14 mouse cellular contexts compared by ENCODE assay signal in the genomic region with DNA sequence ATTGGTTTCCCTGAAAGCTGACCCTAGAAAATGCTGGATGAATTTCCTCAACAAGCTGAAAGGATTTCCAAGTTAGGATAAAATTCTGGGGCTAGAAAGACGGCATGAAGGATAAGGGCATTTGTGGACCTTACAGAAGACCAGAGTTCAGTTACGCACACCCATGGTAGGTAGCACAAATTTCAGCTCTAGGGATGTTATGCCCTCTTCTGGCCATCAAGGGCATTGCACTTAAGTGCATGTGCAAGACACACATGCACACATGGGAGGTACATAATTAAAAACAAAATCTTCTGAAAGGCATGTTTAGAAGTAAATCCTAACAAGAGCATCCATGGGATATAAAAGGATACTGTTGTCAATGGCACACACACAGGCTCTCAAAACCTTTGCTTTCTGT. TPM values are rescaled to one million over a fixed set of nuclear protein-coding genes. Genes with fewer than 3 reads are reported as not detected.
DNase-seq lines count a peak whose midpoint lies in the region; ATAC-seq lines count a peak whose summit lies in the region.
"Had no signal": no experiment of that assay in that cellular context is flagged by ENCODE, and none has a peak within 500 bp of the region (broad histone marks: within the 10 kb centered on the region; RNA-seq: fewer than 3 reads in every experiment).

No protein-coding gene starts in this region.

- H3K4me3 ChIP-seq in midbrain, embryonic 10.5 days = no peak overlapping the region
- H3K4me3 ChIP-seq: embryonic facial prominence, embryonic 12.5 days; hindbrain, embryonic 10.5 days had no signal

- WGBS in midbrain, embryonic 10.5 days = 84% methylated on average over 2 of the region's 2 CpGs

- ATAC-seq in megakaryocyte progenitor cell, adult 5-6 weeks (replicated peaks; ENCODE audit: poor library complexity) = peak; percentile 65

- DNase-seq in embryo, embryonic 10 days (ENCODE audit: low spot score) = peak; percentile 40
- no peak for DNase-seq in embryo, embryonic 10.5 days (ENCODE audit: low spot score)
- DNase-seq in left cerebral cortex, postnatal 4 days = peak; percentile 26
- no peak for DNase-seq in left cerebral cortex, postnatal 25 days (ENCODE audit: low spot score in 2 of 2)
- peak; percentile 68 for DNase-seq in R1 (ENCODE audit: low read depth, low spot score)
- DNase-seq in spleen, adult 12 weeks (ENCODE audit: low spot score) = no peak
- no peak for DNase-seq in midbrain, embryonic 10.5 days (ENCODE audit: low spot score)
- DNase-seq: layer of hippocampus, postnatal 36 days had no signal

- H3K9me3 ChIP-seq in midbrain, embryonic 10.5 days (replicated peaks) = no peaks in the 10 kb centered on the region
- H3K9me3 ChIP-seq: embryonic facial prominence, embryonic 12.5 days; hindbrain, embryonic 10.5 days had no signal

- peaks cover 16% of the 10 kb centered on the region for H3K4me1 ChIP-seq in midbrain, embryonic 10.5 days

- intact Hi-C loops in left cerebral cortex, postnatal 4 days (cut with DNase I) = no loop called here
- intact Hi-C loops in left cerebral cortex, postnatal 25 days (cut with DNase I) = no loop called here

- H3K27ac ChIP-seq in midbrain, embryonic 10.5 days (replicated peaks) = no peak overlapping the region
- H3K27ac ChIP-seq: embryonic facial prominence, embryonic 12.5 days; hindbrain, embryonic 10.5 days; macrophage had no signal

- no peaks in the 10 kb centered on the region for H3K27me3 ChIP-seq in midbrain, embryonic 10.5 days (ENCODE audit: low read depth, poor library complexity, severe bottlenecking)
- H3K27me3 ChIP-seq: embryonic facial prominence, embryonic 12.5 days had no signal

- no peaks in the 10 kb centered on the region for H3K36me3 ChIP-seq in midbrain, embryonic 10.5 days
- H3K36me3 ChIP-seq: embryonic facial prominence, embryonic 12.5 days had no signal

RNA-seq across cellular contexts. Expression of a gene that starts 54.6 kb away (rescaled TPM):
- under 1 TPM in 1 of 2 experiments, not detected in 1; 0.16 TPM for total RNA-seq in left cerebral cortex, postnatal 4 days (2021)
- total RNA-seq in left cerebral cortex, postnatal 25 days (2021) = under 1 TPM in 1 of 2 experiments, not detected in 1; 0.21 TPM
- not detected in 2 replicates for total RNA-seq in megakaryocyte progenitor cell, adult 5-6 weeks (2015)
- total RNA-seq in megakaryocyte progenitor cell, adult 5-6 weeks (2017) = not detected in 2 replicates
- polyA plus RNA-seq in midbrain, embryonic 10.5 days (2016; fragmentation: Nextera tagmentation; extraction: Ambion mirVana) = not detected in 2 replicates
- total RNA-seq: layer of hippocampus, postnatal 36 days; neutrophil, adult 5-6 weeks had no signal
- polyA plus RNA-seq: embryonic facial prominence, embryonic 12.5 days; macrophage; stomach, embryonic 14.5 days had no signal

Comparison
In these comparisons a context has a peak if more than half of its experiments do, and no peak if none do; other contexts are left out.
1. DNase-seq: peak in embryo, embryonic 10 days (single experiment), left cerebral cortex, postnatal 4 days (single experiment) and R1 (single experiment); none in embryo, embryonic 10.5 days (single experiment), left cerebral cortex, postnatal 25 days (0 of 2), spleen, adult 12 weeks (single experiment) and midbrain, embryonic 10.5 days (single experiment).